Mouse (Mus musculus) neural tube, embryonic 12.5 days (tissue): ENCODE results near the gene Kdm5b. TPM values are rescaled to one million over a fixed set of nuclear protein-coding genes. Genes with fewer than 3 reads are reported as not detected.

Experiments used
- ATAC-seq: fragments of 200-750 bp; cut with Nextera tagmentation; 2 replicates; pipeline ENCODE4 v1.8.0; 2017; ENCODE audit warnings: low read depth, mild to moderate bottlenecking, moderate TSS enrichment, moderate library complexity; ENCODE audit not compliant: low FRiP score
- H3K27ac ChIP-seq: fragments of 300-500 bp; sonication (generic); 2 replicates; pipeline ENCODE4 v1.5.1; 2016
- H3K27me3 ChIP-seq: fragments of 300-500 bp; sonication (generic); replicated peaks from 2 replicates; pipeline ENCODE4 v1.6.1; 2016; ENCODE audit warnings: mild to moderate bottlenecking
- H3K36me3 ChIP-seq: fragments of 300-500 bp; sonication (generic); 2 replicates; pipeline ENCODE4 v1.6.1; 2016; ENCODE audit warnings: mild to moderate bottlenecking
- H3K4me1 ChIP-seq: fragments of 300-500 bp; sonication (generic); 2 replicates; pipeline ENCODE4 v1.6.1; 2016
- H3K4me2 ChIP-seq: fragments of 300-500 bp; sonication (generic); replicated peaks from 2 replicates; pipeline ENCODE4 v1.6.1; 2016; ENCODE audit warnings: mild to moderate bottlenecking
- H3K4me3 ChIP-seq: fragments of 300-500 bp; sonication (generic); 2 replicates; pipeline ENCODE4 v1.5.1; 2016
- H3K9ac ChIP-seq: fragments of 300-500 bp; sonication (generic); 2 replicates; pipeline ENCODE4 v1.6.1; 2016; ENCODE audit warnings: mild to moderate bottlenecking
- H3K9me3 ChIP-seq: fragments of 300-500 bp; sonication (generic); 2 replicates; pipeline ENCODE4 v1.6.1; 2016; ENCODE audit warnings: mild to moderate bottlenecking
- WGBS: fragments of 180-500 bp; shearing (Covaris S2); methylation state at CpG from one replicate; pipeline ENCODE4 v1.1.7; 2016; 5-methylcytosine and 5-hydroxymethylcytosine counted together
- polyA plus RNA-seq: library from polyadenylated mRNA; unstranded; fragments of >200 nt; fragmentation: Nextera tagmentation; extraction: Ambion mirVana; gene quantifications from 2 replicates; pipeline ENCODE4 v1.2.1, GENCODE M21; 2016

Gene Kdm5b
- polyA plus RNA-seq, 1 experiment from 2014 or later = 108 TPM

DNA sequence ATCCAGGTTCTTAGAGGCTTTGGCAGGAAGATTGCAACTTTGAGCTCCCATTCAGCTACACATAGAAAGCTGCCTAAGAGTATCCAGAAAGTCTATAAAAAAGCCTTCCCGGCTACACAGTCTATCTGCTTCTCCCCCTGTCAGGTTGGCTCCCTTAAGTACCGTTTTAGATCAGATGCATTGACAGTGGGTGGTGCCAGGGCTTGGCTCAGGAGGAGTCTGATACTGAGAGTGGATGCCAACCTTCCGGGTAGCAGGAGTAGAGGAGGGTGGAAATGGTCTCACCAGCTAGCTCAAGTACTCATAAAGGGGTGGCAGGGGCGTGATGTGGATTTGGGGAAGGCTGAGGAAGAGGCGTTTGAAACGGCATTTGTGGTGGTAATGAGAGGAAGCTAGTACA lies 79.5 kb downstream of the Kdm5b start:
- no peak overlapping the region for H3K9ac ChIP-seq
- WGBS = 76% methylated on average over 6 of the region's 6 CpGs
- no peak overlapping the region for H3K4me2 ChIP-seq
- H3K4me3 ChIP-seq = no peak overlapping the region
- H3K27ac ChIP-seq = no peak overlapping the region
- H3K9me3 ChIP-seq = no peaks in the 10 kb centered on the region
- peaks cover 3% of the 10 kb centered on the region; the same call in 1 of the 2 replicates for H3K4me1 ChIP-seq
- no peak for ATAC-seq
- H3K27me3 ChIP-seq = peaks cover 12% of the 10 kb centered on the region
- H3K36me3 ChIP-seq = peaks cover 2% of the 10 kb centered on the region; the same call in 1 of the 2 replicates

GRCm38 (mm10) chr1:134641507-134641906 lies 81.5 kb downstream of the Kdm5b start:
- Histone ChIP-seq H3K27ac (no peak overlapping the region), H3K4me2 (no peak overlapping the region), H3K4me1 (peaks cover 6% of the 10 kb centered on the region; the same call in 1 of the 2 replicates), H3K36me3 (no peaks in the 10 kb centered on the region), H3K9me3 (no peaks in the 10 kb centered on the region), H3K27me3 (peaks cover 32% of the 10 kb centered on the region), H3K9ac (no peak overlapping the region), H3K4me3 (no peak overlapping the region)
- ATAC-seq = peak; percentile 38; the same call in 1 of the 2 replicates
- WGBS = 21% methylated on average over 3 of the region's 3 CpGs

- WGBS = 88% methylated on average over 6 of the region's 6 CpGs
- Histone ChIP-seq H3K4me1 (peaks cover 13% of the 10 kb centered on the region), H3K9me3 (no peaks in the 10 kb centered on the region), H3K27ac (no peak overlapping the region), H3K9ac (no peak overlapping the region), H3K36me3 (no peaks in the 10 kb centered on the region), H3K4me3 (no peak overlapping the region), H3K4me2 (no peak overlapping the region), H3K27me3 (peaks cover 54% of the 10 kb centered on the region)
- ATAC-seq = no peak
Measured at GRCm38 (mm10) chr1:134643702-134644101, 83.7 kb downstream of the Kdm5b start.

DNA sequence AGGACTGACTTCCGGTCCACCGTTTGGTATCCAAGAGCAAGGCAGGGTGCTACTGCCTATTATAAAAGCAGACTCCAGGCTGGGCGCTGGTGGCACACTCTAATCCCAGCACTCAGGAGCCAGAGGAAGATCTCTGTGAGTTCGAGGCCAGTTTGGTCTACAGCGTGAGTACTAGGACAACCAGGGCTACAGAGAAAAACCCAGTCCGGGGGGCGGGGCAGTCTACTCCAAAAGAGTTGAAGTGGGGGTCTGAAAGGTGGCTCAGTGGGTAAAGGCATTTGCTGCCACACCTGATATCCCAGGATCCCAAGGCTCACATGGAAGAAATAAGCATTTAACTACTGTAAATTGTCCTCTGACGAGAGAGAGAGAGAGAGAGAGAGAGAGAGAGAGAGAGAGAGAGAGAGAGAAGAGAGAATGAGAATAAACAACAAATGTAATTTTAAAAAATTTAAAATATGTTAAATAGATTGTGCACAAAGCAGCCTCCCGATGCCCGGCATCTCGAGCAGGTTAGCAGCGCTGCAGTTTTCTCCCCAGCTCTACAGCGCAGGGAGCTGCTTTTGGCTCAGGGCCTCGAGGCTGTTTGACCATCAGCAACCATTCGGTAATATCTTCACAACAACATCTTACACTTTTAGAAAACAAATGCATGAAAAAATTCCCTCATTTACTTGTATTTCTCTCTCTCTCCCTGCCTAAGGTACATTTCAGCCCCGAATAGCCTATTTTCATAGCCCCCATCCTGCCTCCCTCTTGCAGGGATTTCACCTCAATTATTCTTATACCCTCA lies 85.6 kb downstream of the Kdm5b start:
- Histone ChIP-seq H3K36me3 (no peaks in the 10 kb centered on the region), H3K27me3 (peaks cover 65% of the 10 kb centered on the region), H3K4me3 (peak overlapping the region; percentile 43), H3K4me1 (peaks cover 13% of the 10 kb centered on the region), H3K9ac (0 out of 2 replicates have a peak overlapping the region, but pooled peaks have one; percentile 49), H3K9me3 (no peaks in the 10 kb centered on the region), H3K27ac (no peak overlapping the region), H3K4me2 (peak overlapping the region; percentile 86)
- no peak for ATAC-seq
- WGBS = 17% methylated on average over 16 of the region's 16 CpGs

- peak; percentile 61 for ATAC-seq
- peak within 1 kb of the TSS; percentile 86 for H3K4me2 ChIP-seq
- H3K36me3 ChIP-seq = no peaks in the 10 kb centered on the region
- peaks cover 65% of the 10 kb centered on the region for H3K27me3 ChIP-seq
- WGBS = under 1% methylated on average over 62 of the region's 63 CpGs
- peak within 1 kb of the TSS; percentile 49 for H3K9ac ChIP-seq
- peaks cover 14% of the 10 kb centered on the region for H3K4me1 ChIP-seq
- peak within 1 kb of the TSS; percentile 43 for H3K4me3 ChIP-seq
- no peak within 1 kb of the TSS for H3K27ac ChIP-seq
- no peaks in the 10 kb centered on the region for H3K9me3 ChIP-seq
Measured at GRCm38 (mm10) chr1:134646261-134646962, 86.4 kb downstream of the Kdm5b start, which contains the start of gene Syt2. Gene Syt2 (plus strand): TSS chr1:134646677.

GRCm38 (mm10) chr1:134646963-134647282 lies 87.0 kb downstream of the Kdm5b start:
- H3K9ac ChIP-seq = peak overlapping the region; percentile 49
- peaks cover 19% of the 10 kb centered on the region for H3K4me1 ChIP-seq
- H3K4me2 ChIP-seq = peak overlapping the region; percentile 86

DNA sequence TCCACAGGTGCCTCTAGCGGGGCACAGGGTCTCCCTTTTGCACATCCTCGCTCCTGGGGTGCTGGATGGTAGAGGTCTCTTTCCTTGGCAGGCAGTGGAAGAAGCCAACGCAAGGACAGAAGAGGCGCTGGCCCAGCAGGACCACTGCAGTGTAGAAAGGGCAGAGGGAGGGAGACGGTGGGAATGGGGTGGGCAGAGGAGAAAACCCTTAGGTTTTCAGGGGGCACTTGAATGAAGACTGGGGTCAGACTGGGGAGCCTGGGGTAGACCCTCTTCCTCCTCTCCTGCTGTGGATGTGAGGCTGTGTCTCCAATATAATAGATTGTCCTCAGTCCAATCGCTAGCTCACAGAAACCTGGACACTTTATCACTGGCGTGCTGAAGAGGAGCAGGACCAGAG lies 87.6 kb downstream of the Kdm5b start:
- H3K27me3 ChIP-seq = peaks cover 65% of the 10 kb centered on the region
- H3K4me1 ChIP-seq = peaks cover 24% of the 10 kb centered on the region
- H3K36me3 ChIP-seq = no peaks in the 10 kb centered on the region
- H3K4me2 ChIP-seq = peak overlapping the region; percentile 86
- H3K9me3 ChIP-seq = no peaks in the 10 kb centered on the region
- 21% methylated on average over 7 of the region's 7 CpGs for WGBS
- H3K27ac ChIP-seq = no peak overlapping the region
- 0 out of 2 replicates have a peak overlapping the region, but pooled peaks have one; percentile 4 for H3K4me3 ChIP-seq
- ATAC-seq = no peak
- no peak overlapping the region for H3K9ac ChIP-seq

More at GRCm38 (mm10) chr1:134646963-134647282, 87.0 kb downstream of the Kdm5b start:
- Histone ChIP-seq H3K27ac (no peak overlapping the region), H3K27me3 (peaks cover 65% of the 10 kb centered on the region), H3K36me3 (no peaks in the 10 kb centered on the region), H3K4me3 (peak overlapping the region; percentile 43), H3K9me3 (no peaks in the 10 kb centered on the region)
- no peak for ATAC-seq
- 1% methylated on average over 28 of the region's 28 CpGs for WGBS

GRCm38 (mm10) chr1:134650816-134651215 lies 90.8 kb downstream of the Kdm5b start:
- WGBS = 86% methylated on average over 5 of the region's 5 CpGs
- no peaks in the 10 kb centered on the region for H3K9me3 ChIP-seq
- no peaks in the 10 kb centered on the region for H3K36me3 ChIP-seq
- no peak overlapping the region for H3K4me2 ChIP-seq
- peaks cover 24% of the 10 kb centered on the region for H3K4me1 ChIP-seq
- H3K27ac ChIP-seq = no peak overlapping the region
- no peak for ATAC-seq
- H3K9ac ChIP-seq = no peak overlapping the region
- H3K27me3 ChIP-seq = peaks cover 40% of the 10 kb centered on the region
- H3K4me3 ChIP-seq = no peak overlapping the region

- no peak overlapping the region for H3K9ac ChIP-seq
- H3K4me1 ChIP-seq = peaks cover 19% of the 10 kb centered on the region
- peaks cover 35% of the 10 kb centered on the region for H3K27me3 ChIP-seq
- WGBS = 55% methylated on average over 13 of the region's 13 CpGs
- H3K36me3 ChIP-seq = no peaks in the 10 kb centered on the region
- H3K9me3 ChIP-seq = no peaks in the 10 kb centered on the region
- 0 out of 2 replicates have a peak overlapping the region, but pooled peaks have one; percentile 12 for H3K4me2 ChIP-seq
- ATAC-seq = peak; percentile 23; the same call in 1 of the 2 replicates
- H3K4me3 ChIP-seq = no peak overlapping the region
- H3K27ac ChIP-seq = no peak overlapping the region
Measured at GRCm38 (mm10) chr1:134651268-134651850, 91.4 kb downstream of the Kdm5b start.

- 30% methylated on average over 4 of the region's 4 CpGs for WGBS
- Histone ChIP-seq H3K4me3 (no peak overlapping the region), H3K4me1 (peaks cover 13% of the 10 kb centered on the region), H3K36me3 (no peaks in the 10 kb centered on the region), H3K9me3 (no peaks in the 10 kb centered on the region), H3K27me3 (peaks cover 29% of the 10 kb centered on the region), H3K4me2 (0 out of 2 replicates have a peak overlapping the region, but pooled peaks have one; percentile 12), H3K27ac (no peak overlapping the region), H3K9ac (no peak overlapping the region)
- ATAC-seq = peak; percentile 66
Measured at GRCm38 (mm10) chr1:134651851-134652398, 92.0 kb downstream of the Kdm5b start.

- H3K4me1 ChIP-seq = peaks cover 11% of the 10 kb centered on the region; the same call in 1 of the 2 replicates
- no peak overlapping the region for H3K9ac ChIP-seq
- no peak overlapping the region for H3K27ac ChIP-seq
- no peak for ATAC-seq
- H3K4me2 ChIP-seq = no peak overlapping the region
- H3K36me3 ChIP-seq = no peaks in the 10 kb centered on the region
- peaks cover 11% of the 10 kb centered on the region for H3K27me3 ChIP-seq
- no peak overlapping the region for H3K4me3 ChIP-seq
- no peaks in the 10 kb centered on the region for H3K9me3 ChIP-seq
- 22% methylated on average over 10 of the region's 10 CpGs for WGBS
Measured at GRCm38 (mm10) chr1:134653603-134654257, 93.8 kb downstream of the Kdm5b start.
